ENCODE assay signal across 24 mouse cellular contexts in genomic region chr8:83971121-83971520, GRCm38 (mm10). TPM values are rescaled to one million over a fixed set of nuclear protein-coding genes. Genes with fewer than 3 reads are reported as not detected.
DNase-seq lines count a peak whose midpoint lies in the region; ATAC-seq and TF ChIP-seq lines count a peak whose summit lies in the region.
"Had no signal": no experiment of that assay in that cellular context is flagged by ENCODE, and none has a peak within 500 bp of the region (broad histone marks: within the 10 kb centered on the region; RNA-seq: fewer than 3 reads in every experiment).

No protein-coding gene starts in this region.

- 0 out of 2 replicates have a peak overlapping the region, but pooled peaks have one; percentile 63 for H3K9ac ChIP-seq in kidney, embryonic 15.5 days
- no peak overlapping the region for H3K9ac ChIP-seq in liver, embryonic 11.5 days (ENCODE audit: low read depth, low read length)
- H3K9ac ChIP-seq in liver, postnatal 0 days (replicated peaks): no peak overlapping the region
- H3K9ac ChIP-seq: limb, embryonic 15.5 days; midbrain, embryonic 13.5 days; neural tube, embryonic 12.5 days had no signal

- H3K9me3 ChIP-seq in kidney, embryonic 15.5 days (replicated peaks): no peaks in the 10 kb centered on the region
- no peaks in the 10 kb centered on the region for H3K9me3 ChIP-seq in liver, embryonic 11.5 days (ENCODE audit: control insufficient read depth, low read length)
- no peaks in the 10 kb centered on the region for H3K9me3 ChIP-seq in liver, postnatal 0 days (ENCODE audit: low read length)
- H3K9me3 ChIP-seq: embryonic facial prominence, embryonic 10.5 days; limb, embryonic 15.5 days; midbrain, embryonic 13.5 days; neural tube, embryonic 12.5 days had no signal

- no peak overlapping the region for H3K4me2 ChIP-seq in kidney, embryonic 15.5 days
- H3K4me2 ChIP-seq in liver, embryonic 11.5 days: peak overlapping the region; percentile 1; the same call in 1 of the 2 replicates
- no peak overlapping the region for H3K4me2 ChIP-seq in liver, postnatal 0 days (ENCODE audit: low read depth, low read length)

- no peaks in the 10 kb centered on the region for H3K27me3 ChIP-seq in kidney, embryonic 15.5 days
- no peaks in the 10 kb centered on the region for H3K27me3 ChIP-seq in kidney, adult 2 months (replicated peaks; ENCODE audit: control insufficient read depth, insufficient read depth, low read length)
- H3K27me3 ChIP-seq in liver, embryonic 11.5 days (replicated peaks; ENCODE audit: control insufficient read depth, insufficient read depth, low read length): no peaks in the 10 kb centered on the region
- H3K27me3 ChIP-seq in liver, postnatal 0 days (ENCODE audit: insufficient read depth, low read length): no peaks in the 10 kb centered on the region
- H3K27me3 ChIP-seq: limb, embryonic 15.5 days; midbrain, embryonic 13.5 days; neural tube, embryonic 12.5 days had no signal

- H3K4me3 ChIP-seq in kidney, embryonic 15.5 days (replicated peaks): no peak overlapping the region
- H3K4me3 ChIP-seq in kidney, adult 2 months (ENCODE audit: insufficient read depth, low read depth, low read length): no peak overlapping the region
- no peak overlapping the region; the same call in 1 of the 2 replicates for H3K4me3 ChIP-seq in liver, embryonic 11.5 days (ENCODE audit: low read depth, low read length)
- H3K4me3 ChIP-seq in liver, postnatal 0 days (ENCODE audit: low read depth, low read length): no peak overlapping the region
- H3K4me3 ChIP-seq: neural tube, embryonic 12.5 days had no signal

- TF ChIP-seq POLR2A in kidney, adult 2 months (IDR thresholded peaks at IDR 0.05; ENCODE audit: low read depth, low read length): no peak

- DNase-seq in adrenal gland, adult 2 months: peak; percentile 62
- no peak for DNase-seq in adrenal gland, postnatal 25 days
- no peak for DNase-seq in kidney, adult 2 months
- DNase-seq in liver, embryonic 11.5 days (ENCODE audit: low spot score): no peak
- DNase-seq in liver, postnatal 0 days: no peak
- DNase-seq in spleen, postnatal 14 days (ENCODE audit: low spot score in 2 of 2): no peak
- DNase-seq: cerebellum, adult 11-12 months; cerebellum, postnatal 10 days; kidney, adult 11 months; left cerebral cortex, postnatal 4 days; retina, postnatal 1 day; right cerebral cortex, postnatal 25 days; spleen, adult 18-20 months; thymus, adult 2 months; thymus, postnatal 4 days had no signal

- H3K4me1 ChIP-seq in kidney, embryonic 15.5 days: peaks cover 25% of the 10 kb centered on the region
- H3K4me1 ChIP-seq in kidney, adult 2 months (ENCODE audit: control insufficient read depth, insufficient read depth, low read length): peaks cover 12% of the 10 kb centered on the region; the same call in 1 of the 2 replicates
- H3K4me1 ChIP-seq in liver, embryonic 11.5 days (replicated peaks; ENCODE audit: control insufficient read depth, insufficient read depth, low read length): peaks cover 13% of the 10 kb centered on the region
- peaks cover 20% of the 10 kb centered on the region for H3K4me1 ChIP-seq in liver, postnatal 0 days (ENCODE audit: insufficient read depth)

- TF ChIP-seq EP300 in liver, postnatal 0 days (IDR thresholded peaks at IDR 0.05; ENCODE audit: low read depth): no peak

- no peak for ATAC-seq in kidney, embryonic 15.5 days (replicated peaks; ENCODE audit: low FRiP score)
- no peak for ATAC-seq in liver, embryonic 11.5 days (replicated peaks; ENCODE audit: low FRiP score)
- no peak for ATAC-seq in liver, postnatal 0 days
- ATAC-seq: lung, postnatal 0 days; midbrain, embryonic 13.5 days had no signal

- WGBS in kidney, embryonic 15.5 days: 84% methylated on average over 4 of the region's 4 CpGs
- 86% methylated on average over 4 of the region's 4 CpGs for WGBS in kidney, adult 2 months
- 85% methylated on average over 4 of the region's 4 CpGs for WGBS in liver, embryonic 11.5 days
- WGBS in liver, postnatal 0 days (ENCODE audit: insufficient replicate concordance): 76% methylated on average over 4 of the region's 4 CpGs

- H3K27ac ChIP-seq in kidney, embryonic 15.5 days: no peak overlapping the region
- H3K27ac ChIP-seq in kidney, adult 2 months (ENCODE audit: insufficient read depth, low read depth, low read length): no peak overlapping the region
- no peak overlapping the region; the same call in 1 of the 2 replicates for H3K27ac ChIP-seq in liver, embryonic 11.5 days (ENCODE audit: low read depth, low read length)
- H3K27ac ChIP-seq in liver, postnatal 0 days (ENCODE audit: low read depth): peak overlapping the region; percentile 81
- H3K27ac ChIP-seq: kidney, postnatal 0 days; left cerebral cortex, adult 2 months; macrophage; midbrain, embryonic 13.5 days; neural tube, embryonic 12.5 days had no signal

- peaks cover 34% of the 10 kb centered on the region for H3K36me3 ChIP-seq in kidney, embryonic 15.5 days
- no peaks in the 10 kb centered on the region for H3K36me3 ChIP-seq in kidney, adult 2 months (ENCODE audit: control insufficient read depth, insufficient read depth, low read length)
- peaks cover 18% of the 10 kb centered on the region for H3K36me3 ChIP-seq in liver, embryonic 11.5 days (ENCODE audit: control insufficient read depth, insufficient read depth, low read length)
- H3K36me3 ChIP-seq in liver, postnatal 0 days (replicated peaks; ENCODE audit: insufficient read depth, low read length): peaks cover 27% of the 10 kb centered on the region

- TF ChIP-seq CTCF in kidney, adult 2 months (conservative IDR thresholded peaks at IDR 0.05; ENCODE audit: insufficient read depth, insufficient read length, low read depth, low read length): no peak
- TF ChIP-seq CTCF in liver, postnatal 0 days (IDR thresholded peaks at IDR 0.05; ENCODE audit: low read depth): no peak

RNA-seq across cellular contexts. Expression of gene Prkaca, which starts 1.7 kb away (rescaled TPM):
- total RNA-seq in adrenal gland, adult 2 months (2021): 100 to 1,000 TPM; 269 to 327 TPM
- 125 and 154 TPM in 2 replicates for polyA plus RNA-seq in adrenal gland, adult 2 months (2012; rRNA removed)
- total RNA-seq in adrenal gland, postnatal 25 days (2021): 284 and 302 TPM in 2 replicates
- 161 and 163 TPM in 2 replicates for polyA plus RNA-seq in kidney, embryonic 15.5 days (2015; fragmentation: Nextera tagmentation; extraction: Ambion mirVana)
- polyA plus RNA-seq in kidney, adult 2 months (2012; rRNA removed): 88.3 and 95.6 TPM in 2 replicates
- polyA plus RNA-seq in liver, embryonic 11.5 days (2014; fragmentation: Nextera tagmentation; extraction: Ambion mirVana): 96.9 and 99.2 TPM in 2 replicates
- polyA plus RNA-seq in liver, postnatal 0 days (2015; fragmentation: Nextera tagmentation; extraction: Ambion mirVana): 28.2 and 33.9 TPM in 2 replicates

RNA-seq across cellular contexts. Expression of gene Asf1b, which starts 15.8 kb away (rescaled TPM):
- 1 to 10 TPM; 2.5 to 3.4 TPM for total RNA-seq in adrenal gland, adult 2 months (2021)
- 13.6 and 15.4 TPM in 2 replicates for polyA plus RNA-seq in adrenal gland, adult 2 months (2012; rRNA removed)
- 6.0 and 7.2 TPM in 2 replicates for total RNA-seq in adrenal gland, postnatal 25 days (2021)
- 60.7 and 62.2 TPM in 2 replicates for polyA plus RNA-seq in kidney, embryonic 15.5 days (2015; fragmentation: Nextera tagmentation; extraction: Ambion mirVana)
- polyA plus RNA-seq in kidney, adult 2 months (2012; rRNA removed): 2.0 and 3.6 TPM in 2 replicates
- polyA plus RNA-seq in liver, embryonic 11.5 days (2014; fragmentation: Nextera tagmentation; extraction: Ambion mirVana): 109 and 123 TPM in 2 replicates
- 50.6 and 55.4 TPM in 2 replicates for polyA plus RNA-seq in liver, postnatal 0 days (2015; fragmentation: Nextera tagmentation; extraction: Ambion mirVana)

RNA-seq across cellular contexts. Expression of gene Gm10644, which starts 16.1 kb away (rescaled TPM):
- 1 to 10 TPM; 1.7 to 1.9 TPM for total RNA-seq in adrenal gland, adult 2 months (2021)
- 2.5 and 3.7 TPM in 2 replicates for polyA plus RNA-seq in adrenal gland, adult 2 months (2012; rRNA removed)
- total RNA-seq in adrenal gland, postnatal 25 days (2021): 2.1 and 3.2 TPM in 2 replicates
- 0.69 and 0.71 TPM in 2 replicates for polyA plus RNA-seq in kidney, embryonic 15.5 days (2015; fragmentation: Nextera tagmentation; extraction: Ambion mirVana)
- 2.7 and 3.2 TPM in 2 replicates for polyA plus RNA-seq in kidney, adult 2 months (2012; rRNA removed)
- 0.25 and 0.37 TPM in 2 replicates for polyA plus RNA-seq in liver, embryonic 11.5 days (2014; fragmentation: Nextera tagmentation; extraction: Ambion mirVana)
- polyA plus RNA-seq in liver, postnatal 0 days (2015; fragmentation: Nextera tagmentation; extraction: Ambion mirVana): 0.14 and 0.29 TPM in 2 replicates

RNA-seq across cellular contexts. Expression of gene Samd1, which starts 26.4 kb away (rescaled TPM):
- 10 to 100 TPM; 27.1 to 45.3 TPM for total RNA-seq in adrenal gland, adult 2 months (2021)
- 32.1 and 37.6 TPM in 2 replicates for polyA plus RNA-seq in adrenal gland, adult 2 months (2012; rRNA removed)
- total RNA-seq in adrenal gland, postnatal 25 days (2021): 44.8 and 49.8 TPM in 2 replicates
- 11.0 and 11.5 TPM in 2 replicates for polyA plus RNA-seq in kidney, embryonic 15.5 days (2015; fragmentation: Nextera tagmentation; extraction: Ambion mirVana)
- 37.2 and 44.5 TPM in 2 replicates for polyA plus RNA-seq in kidney, adult 2 months (2012; rRNA removed)
- 13.4 and 17.6 TPM in 2 replicates for polyA plus RNA-seq in liver, embryonic 11.5 days (2014; fragmentation: Nextera tagmentation; extraction: Ambion mirVana)
- polyA plus RNA-seq in liver, postnatal 0 days (2015; fragmentation: Nextera tagmentation; extraction: Ambion mirVana): 3.5 and 3.8 TPM in 2 replicates

RNA-seq across cellular contexts. Expression of gene 1700067K01Rik, which starts 30.2 kb away (rescaled TPM):
- under 1 TPM; 0.21 to 0.46 TPM for total RNA-seq in adrenal gland, adult 2 months (2021)
- polyA plus RNA-seq in adrenal gland, adult 2 months (2012; rRNA removed): 0.13 and 0.66 TPM in 2 replicates
- total RNA-seq in adrenal gland, postnatal 25 days (2021): 0.67 TPM in 1 of 2 replicates, not detected in the other
- 1.2 and 1.3 TPM in 2 replicates for polyA plus RNA-seq in kidney, embryonic 15.5 days (2015; fragmentation: Nextera tagmentation; extraction: Ambion mirVana)
- polyA plus RNA-seq in kidney, adult 2 months (2012; rRNA removed): 5.1 and 7.0 TPM in 2 replicates
- polyA plus RNA-seq in liver, embryonic 11.5 days (2014; fragmentation: Nextera tagmentation; extraction: Ambion mirVana): 0.29 and 1.5 TPM in 2 replicates
- polyA plus RNA-seq in liver, postnatal 0 days (2015; fragmentation: Nextera tagmentation; extraction: Ambion mirVana): 0.87 and 0.99 TPM in 2 replicates
- polyA plus RNA-seq: macrophage had no signal
